Mouse (Mus musculus) limb, embryonic 10.5 days (tissue): ENCODE data around the gene Chtf18. TPM values are rescaled to one million over a fixed set of nuclear protein-coding genes. Genes with fewer than 3 reads are reported as not detected.

Experiments used
- DNase-seq: peaks from one replicate; pipeline ENCODE4 v3.0.0-alpha.2; 2017; ENCODE audit warnings: low spot score
- H3K27ac ChIP-seq: fragments of 300-500 bp; sonication (generic); 2 replicates; pipeline ENCODE4 v1.5.1; 2016; ENCODE audit warnings: mild to moderate bottlenecking
- H3K27me3 ChIP-seq: fragments of 300-500 bp; sonication (generic); 2 replicates; pipeline ENCODE4 v1.6.1; 2016; ENCODE audit warnings: low read depth, mild to moderate bottlenecking; ENCODE audit not compliant: poor library complexity, severe bottlenecking
- H3K36me3 ChIP-seq: fragments of 300-500 bp; sonication (generic); 2 replicates; pipeline ENCODE4 v1.6.1; 2016; ENCODE audit warnings: mild to moderate bottlenecking, moderate library complexity
- H3K4me1 ChIP-seq: fragments of 300-500 bp; sonication (generic); 2 replicates; pipeline ENCODE4 v1.6.1; 2016
- H3K4me3 ChIP-seq: fragments of 300-500 bp; sonication (generic); 2 replicates; pipeline ENCODE4 v1.5.1; 2016; ENCODE audit warnings: mild to moderate bottlenecking, moderate library complexity
- H3K9me3 ChIP-seq: fragments of 300-500 bp; sonication (generic); replicated peaks from 2 replicates; pipeline ENCODE4 v1.6.1; 2016; ENCODE audit warnings: mild to moderate bottlenecking
- WGBS: fragments of 180-500 bp; shearing (Covaris S2); methylation state at CpG from one replicate; pipeline ENCODE4 v1.1.7; 2016; 5-methylcytosine and 5-hydroxymethylcytosine counted together
- polyA plus RNA-seq: library from polyadenylated mRNA; unstranded; fragments of >200 nt; fragmentation: Nextera tagmentation; extraction: Ambion mirVana; gene quantifications from 2 replicates; pipeline ENCODE4 v1.2.1, GENCODE M21; 2016

Gene Chtf18
- polyA plus RNA-seq, 1 experiment from 2014 or later, result 68.5 TPM

DNA sequence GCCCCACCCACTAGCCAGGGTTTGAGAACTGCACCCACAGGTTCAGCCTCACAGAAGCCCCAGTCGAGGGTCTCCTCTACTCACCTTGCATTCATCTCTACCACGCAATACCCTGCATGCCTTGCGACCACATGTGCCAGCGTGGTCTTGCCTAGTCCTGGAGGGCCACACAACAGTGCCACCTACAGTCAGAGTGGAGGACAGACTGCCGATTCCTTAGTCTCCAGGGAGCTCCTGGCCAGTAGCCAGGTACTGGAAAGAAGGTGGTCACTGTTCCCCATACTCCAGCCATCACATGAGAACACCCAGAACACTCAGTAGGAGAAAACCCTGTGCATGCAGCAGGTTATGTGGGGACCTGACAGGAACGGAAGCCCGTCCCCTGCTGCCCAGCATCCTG lies 3.3 kb downstream of the Chtf18 start:
- H3K36me3 ChIP-seq, result peaks cover 71% of the 10 kb centered on the region
- no peak for DNase-seq

DNA sequence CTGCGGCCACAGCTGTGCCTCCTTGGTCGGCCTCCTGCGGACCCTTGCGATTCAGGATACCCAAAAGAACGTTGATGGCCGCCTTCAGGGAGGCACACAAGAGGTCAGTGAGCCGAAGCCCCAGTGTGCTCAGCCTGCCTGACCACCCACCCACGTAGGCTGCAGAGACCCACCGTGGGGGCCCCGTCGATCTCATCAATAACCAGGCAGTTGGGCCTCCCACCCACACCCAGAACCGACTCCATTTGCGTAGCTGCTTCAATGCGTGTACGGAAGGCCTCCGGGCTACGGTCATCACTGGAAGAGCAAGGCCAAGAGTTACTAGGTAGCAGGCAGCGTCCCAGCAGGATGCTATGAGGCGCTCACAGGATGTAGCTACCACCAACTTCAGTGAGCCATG lies 3.7 kb downstream of the Chtf18 start:
- Histone ChIP-seq H3K4me1 (peaks cover 23% of the 10 kb centered on the region), H3K9me3 (no peaks in the 10 kb centered on the region), H3K27ac (no peak overlapping the region), H3K4me3 (no peak overlapping the region), H3K36me3 (peaks cover 74% of the 10 kb centered on the region), H3K27me3 (peaks cover 4% of the 10 kb centered on the region)
- WGBS, result 96% methylated on average over 19 of the region's 19 CpGs
- no peak for DNase-seq

More for the DNA sequence above, 3.3 kb downstream of the Chtf18 start:
- Histone ChIP-seq H3K9me3 (no peaks in the 10 kb centered on the region), H3K27ac (no peak overlapping the region), H3K27me3 (no peaks in the 10 kb centered on the region), H3K4me1 (peaks cover 26% of the 10 kb centered on the region), H3K4me3 (no peak overlapping the region)
- 75% methylated on average over 7 of the region's 7 CpGs for WGBS

DNA sequence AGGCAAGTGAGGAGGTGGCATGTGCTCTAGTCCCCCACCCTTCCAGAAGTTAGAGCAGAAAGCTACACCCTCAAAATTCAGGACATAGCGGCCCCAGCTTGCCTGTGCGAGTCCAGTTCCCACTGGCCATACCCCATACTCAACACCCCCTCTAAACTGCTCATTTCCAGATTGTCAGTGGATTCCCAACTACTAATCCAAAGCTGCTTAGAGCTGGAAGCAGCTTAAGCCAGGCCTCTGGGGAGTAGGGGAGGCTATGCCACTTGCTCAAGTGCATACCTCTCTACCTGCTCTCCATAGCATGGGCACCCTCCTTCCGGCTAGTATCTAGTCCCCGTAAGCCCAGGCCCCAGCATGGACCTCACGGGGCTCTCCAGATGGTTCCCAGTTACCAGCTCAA lies 5.7 kb downstream of the Chtf18 start:
- H3K27ac ChIP-seq, result no peak overlapping the region
- WGBS, result 93% methylated on average over 5 of the region's 5 CpGs
- peaks cover 25% of the 10 kb centered on the region for H3K4me1 ChIP-seq
- no peak for DNase-seq
- peaks cover 77% of the 10 kb centered on the region for H3K36me3 ChIP-seq
- H3K9me3 ChIP-seq, result no peaks in the 10 kb centered on the region
- no peak overlapping the region for H3K4me3 ChIP-seq
- peaks cover 24% of the 10 kb centered on the region for H3K27me3 ChIP-seq

DNA sequence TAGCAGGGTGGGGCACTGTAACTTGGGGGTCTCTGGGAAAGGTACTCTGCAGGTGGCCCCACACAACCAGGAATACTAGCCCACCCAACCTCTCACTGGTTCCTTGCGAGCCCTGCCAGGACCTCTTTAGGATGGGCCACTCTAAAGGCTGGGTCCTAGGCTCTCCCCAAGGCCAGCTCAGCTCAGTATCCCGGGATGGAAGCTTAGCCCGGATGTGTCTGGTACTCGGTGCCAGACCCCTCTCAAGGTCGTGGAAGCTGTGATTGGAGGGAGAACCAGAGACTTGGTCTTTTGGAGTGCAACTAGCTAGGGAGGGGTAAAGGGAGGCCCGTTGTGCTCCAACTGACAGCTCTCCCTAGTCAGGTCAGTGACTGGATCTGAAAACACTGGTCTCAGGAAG lies 9.5 kb downstream of the Chtf18 start:
- peaks cover 44% of the 10 kb centered on the region for H3K36me3 ChIP-seq
- peak overlapping the region; percentile 53 for H3K4me3 ChIP-seq
- DNase-seq, result peak; percentile 49
- H3K9me3 ChIP-seq, result no peaks in the 10 kb centered on the region
- peak overlapping the region; percentile 66 for H3K27ac ChIP-seq
- WGBS, result 10% methylated on average over 6 of the region's 6 CpGs
- H3K4me1 ChIP-seq, result peaks cover 24% of the 10 kb centered on the region
- H3K27me3 ChIP-seq, result peaks cover 36% of the 10 kb centered on the region

DNA sequence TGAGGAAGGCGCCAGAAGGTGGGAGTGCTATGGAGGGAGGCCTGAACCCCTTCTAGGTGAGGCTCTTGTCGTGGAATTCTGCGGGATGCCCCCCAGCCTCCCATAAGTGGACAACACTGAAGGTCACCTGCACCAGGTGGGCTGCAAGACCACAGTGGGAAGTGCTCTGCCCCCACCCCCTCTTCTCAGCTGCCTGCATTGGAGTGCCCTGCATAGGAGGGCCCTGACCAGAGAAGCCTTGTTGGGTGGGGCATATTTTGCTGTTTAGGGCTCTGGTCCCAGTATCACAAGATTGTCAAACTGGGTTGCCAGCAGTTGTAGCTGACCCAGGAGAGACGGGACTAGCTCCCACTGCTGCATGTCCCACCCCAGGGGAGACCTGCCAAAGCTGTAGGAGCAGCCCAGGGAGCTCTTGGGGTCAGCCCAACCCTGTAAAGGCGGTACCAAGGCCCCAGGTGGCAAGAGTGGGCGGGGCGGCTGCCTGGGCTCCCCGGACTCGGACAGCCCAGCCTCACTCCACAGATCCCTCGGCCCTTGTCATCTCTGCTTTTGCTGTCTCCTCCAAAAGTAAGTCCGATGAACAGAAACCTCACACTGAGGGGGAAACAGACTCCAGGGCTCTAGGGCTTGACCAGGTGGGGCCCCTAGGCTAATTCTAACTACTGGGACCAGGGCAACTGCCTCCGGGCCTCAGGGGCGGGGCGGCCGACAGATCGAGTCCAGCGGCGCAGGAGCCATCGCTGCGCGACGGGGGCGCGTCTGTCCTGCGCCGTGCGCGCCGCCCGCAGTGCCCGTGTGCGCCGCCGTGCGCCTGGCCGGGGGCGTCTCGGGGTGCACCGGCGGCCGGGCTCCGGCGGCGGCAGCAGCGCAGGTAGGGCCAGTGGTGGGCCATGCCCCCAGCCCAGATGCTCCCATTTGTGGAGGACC lies 10.2 kb downstream of the Chtf18 start, which contains the start of gene Gng13:
TSS of gene Gng13 (plus strand) at position 461 of the 927 bp plus-strand sequence.
- WGBS, result 2% methylated on average over 45 of the region's 45 CpGs
- Histone ChIP-seq H3K27me3 (peaks cover 36% of the 10 kb centered on the region), H3K27ac (peak within 1 kb of the TSS; percentile 66), H3K4me1 (peaks cover 24% of the 10 kb centered on the region), H3K9me3 (no peaks in the 10 kb centered on the region), H3K4me3 (peak within 1 kb of the TSS; percentile 53), H3K36me3 (peaks cover 37% of the 10 kb centered on the region)
- DNase-seq, result peak; percentile 63

DNA sequence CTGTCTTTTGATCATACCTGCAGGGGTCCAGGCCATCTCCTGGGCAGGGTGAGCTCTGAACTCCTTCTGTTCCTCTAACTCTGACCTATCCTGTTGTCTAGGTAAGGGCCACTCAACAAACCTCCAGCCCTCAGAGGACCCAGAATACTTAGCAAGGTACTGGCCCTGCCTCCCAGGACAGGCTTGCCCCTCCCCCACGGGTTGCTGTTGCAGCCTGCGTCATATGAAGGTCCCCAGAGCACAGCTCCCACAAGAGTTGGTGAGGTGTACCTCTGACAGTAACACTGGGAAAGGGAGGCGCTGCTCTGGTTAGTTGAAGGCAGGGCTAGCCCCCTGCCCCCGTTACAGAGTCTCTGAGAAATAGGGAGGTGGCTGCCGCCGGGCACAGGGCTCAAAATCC lies 11.1 kb downstream of the Chtf18 start:
- 5% methylated on average over 6 of the region's 6 CpGs for WGBS
- 0 out of 2 replicates have a peak overlapping the region, but pooled peaks have one; percentile 53 for H3K4me3 ChIP-seq
- peaks cover 29% of the 10 kb centered on the region for H3K36me3 ChIP-seq
- peaks cover 24% of the 10 kb centered on the region for H3K4me1 ChIP-seq
- H3K9me3 ChIP-seq, result no peaks in the 10 kb centered on the region
- peak; percentile 40 for DNase-seq
- H3K27me3 ChIP-seq, result peaks cover 36% of the 10 kb centered on the region
- no peak overlapping the region for H3K27ac ChIP-seq

DNA sequence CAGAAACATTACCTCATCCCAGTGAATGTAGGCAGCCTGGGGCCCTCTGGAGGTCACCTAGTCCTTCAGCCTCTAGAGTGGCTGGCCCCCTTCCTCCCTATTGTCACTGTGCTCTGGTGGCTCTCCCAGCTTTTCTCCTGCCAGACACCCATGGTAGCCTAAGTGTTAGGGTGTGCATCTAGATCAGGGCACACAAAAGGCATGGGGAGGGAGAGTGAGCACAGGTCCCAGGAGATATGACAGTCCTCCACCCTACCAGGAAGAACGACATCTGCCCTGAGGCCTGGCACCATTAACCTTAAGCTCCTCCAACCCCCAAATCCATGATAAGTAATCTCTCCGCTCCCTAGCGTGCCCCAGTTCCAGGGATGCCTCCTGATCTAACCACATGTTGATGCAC lies 11.6 kb downstream of the Chtf18 start:
- no peaks in the 10 kb centered on the region for H3K9me3 ChIP-seq
- no peak overlapping the region for H3K27ac ChIP-seq
- DNase-seq, result no peak
- peaks cover 24% of the 10 kb centered on the region for H3K36me3 ChIP-seq
- peaks cover 36% of the 10 kb centered on the region for H3K27me3 ChIP-seq
- H3K4me1 ChIP-seq, result peaks cover 24% of the 10 kb centered on the region
- WGBS, result 42% methylated on average over 3 of the region's 3 CpGs
- H3K4me3 ChIP-seq, result no peak overlapping the region

DNA sequence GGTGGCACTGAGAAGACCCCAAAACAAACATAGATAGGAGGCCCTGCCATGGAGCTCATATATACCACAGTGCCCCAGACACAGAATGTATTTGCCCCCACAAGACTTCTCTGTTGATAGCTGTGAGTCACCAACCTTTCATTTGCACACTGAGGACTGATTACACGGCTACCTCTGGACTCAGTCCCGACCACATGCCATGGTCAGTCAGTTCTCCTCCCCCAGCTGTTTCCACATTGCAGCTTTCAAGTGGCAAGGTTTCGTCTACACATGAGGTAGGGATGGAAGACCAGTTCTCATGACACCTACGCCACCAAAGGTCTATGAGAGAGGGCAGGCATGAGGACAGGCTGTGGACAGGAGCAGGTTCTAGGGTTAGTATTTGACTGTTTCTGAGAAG lies 16.1 kb downstream of the Chtf18 start:
- H3K4me1 ChIP-seq, result peaks cover 4% of the 10 kb centered on the region
- no peak overlapping the region for H3K4me3 ChIP-seq
- H3K9me3 ChIP-seq, result no peaks in the 10 kb centered on the region
- no peaks in the 10 kb centered on the region for H3K36me3 ChIP-seq
- H3K27ac ChIP-seq, result no peak overlapping the region
- H3K27me3 ChIP-seq, result peaks cover 9% of the 10 kb centered on the region
- no peak for DNase-seq
- 88% methylated on average over 4 of the region's 4 CpGs for WGBS

DNA sequence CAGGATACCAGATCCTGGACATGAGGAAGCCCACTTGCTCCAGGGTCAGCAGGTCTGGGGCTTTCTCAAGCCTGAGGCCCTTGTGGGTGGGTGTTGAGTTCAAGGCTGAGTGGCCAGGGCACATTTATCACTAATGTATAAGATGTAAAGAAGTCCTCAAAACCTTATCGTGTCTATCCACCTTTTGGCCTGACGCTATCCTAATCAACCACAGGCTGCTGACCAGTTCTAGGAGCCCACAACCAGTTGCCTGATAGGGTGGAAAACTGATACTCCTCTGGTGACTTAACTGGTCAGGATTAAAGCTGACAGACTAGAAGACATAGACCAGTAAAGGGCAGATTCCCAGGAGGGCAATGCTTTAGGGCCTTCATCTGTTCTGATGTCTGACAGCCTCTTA lies 17.2 kb downstream of the Chtf18 start:
- no peaks in the 10 kb centered on the region for H3K27me3 ChIP-seq

DNA sequence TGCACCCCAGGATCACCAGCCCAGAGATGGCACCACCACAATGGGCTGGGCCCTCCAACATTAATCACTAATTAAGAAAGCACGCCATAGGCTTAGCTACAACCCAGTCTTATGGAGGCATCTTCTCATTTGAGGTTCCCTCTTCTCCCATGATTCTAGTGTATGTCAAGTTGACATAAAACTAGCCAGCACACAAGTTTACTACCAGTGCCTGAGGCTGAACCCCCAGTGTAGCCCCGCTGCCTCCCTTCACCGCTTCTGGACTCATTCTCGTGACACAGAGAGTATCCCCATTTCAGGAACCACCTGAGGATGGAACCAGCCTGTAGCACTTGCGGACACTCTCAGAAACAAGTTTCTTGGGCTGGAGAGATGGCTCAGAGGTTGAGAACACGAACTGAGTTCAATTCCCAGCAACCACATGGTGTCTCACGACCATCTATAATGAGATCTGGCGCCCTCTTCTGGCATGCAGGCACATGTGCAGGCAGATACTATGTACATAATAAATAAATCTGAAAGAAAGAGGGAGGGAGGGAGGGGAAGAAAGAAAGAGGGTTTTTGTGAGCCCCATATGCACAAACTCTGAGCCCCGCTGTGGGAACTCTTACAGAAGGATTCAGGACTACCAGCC lies 26.2 kb downstream of the Chtf18 start:
- Histone ChIP-seq H3K4me3 (no peak overlapping the region), H3K27ac (no peak overlapping the region), H3K4me1 (peaks cover 10% of the 10 kb centered on the region), H3K27me3 (peaks cover 17% of the 10 kb centered on the region), H3K36me3 (no peaks in the 10 kb centered on the region), H3K9me3 (no peaks in the 10 kb centered on the region)
- WGBS, result 60% methylated on average over 9 of the region's 9 CpGs
- no peak for DNase-seq

More for the DNA sequence above, 17.2 kb downstream of the Chtf18 start:
- no peak for DNase-seq
- Histone ChIP-seq H3K4me1 (no peaks in the 10 kb centered on the region), H3K4me3 (no peak overlapping the region), H3K27ac (no peak overlapping the region), H3K36me3 (no peaks in the 10 kb centered on the region), H3K9me3 (no peaks in the 10 kb centered on the region)
- WGBS, result 96% methylated on average over 2 of the region's 2 CpGs

DNA sequence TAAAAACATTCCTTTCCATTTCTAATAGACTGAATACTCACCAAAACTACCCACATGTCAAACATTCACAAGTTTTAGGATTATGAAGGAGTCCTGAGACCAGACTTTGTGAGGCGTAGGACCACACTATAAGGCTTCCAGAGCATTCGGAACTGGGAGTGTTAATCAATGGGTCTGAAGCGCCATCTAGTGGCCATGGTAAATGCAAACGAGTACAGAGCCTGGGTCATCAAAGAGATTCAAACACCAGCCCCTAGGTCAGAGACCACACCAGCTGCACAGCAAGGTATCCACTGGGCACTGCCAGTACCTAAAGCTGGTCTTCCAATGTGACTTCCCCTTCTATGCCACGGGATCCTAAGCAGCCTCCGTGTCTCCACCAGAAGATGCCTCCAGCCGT lies 28.8 kb downstream of the Chtf18 start:
- H3K27me3 ChIP-seq, result peaks cover 17% of the 10 kb centered on the region
- no peaks in the 10 kb centered on the region for H3K36me3 ChIP-seq
- 17% methylated on average over 7 of the region's 7 CpGs for WGBS
- H3K4me1 ChIP-seq, result peaks cover 10% of the 10 kb centered on the region
- no peak overlapping the region for H3K4me3 ChIP-seq
- no peaks in the 10 kb centered on the region for H3K9me3 ChIP-seq
- DNase-seq, result peak; percentile 89
- no peak overlapping the region for H3K27ac ChIP-seq

DNA sequence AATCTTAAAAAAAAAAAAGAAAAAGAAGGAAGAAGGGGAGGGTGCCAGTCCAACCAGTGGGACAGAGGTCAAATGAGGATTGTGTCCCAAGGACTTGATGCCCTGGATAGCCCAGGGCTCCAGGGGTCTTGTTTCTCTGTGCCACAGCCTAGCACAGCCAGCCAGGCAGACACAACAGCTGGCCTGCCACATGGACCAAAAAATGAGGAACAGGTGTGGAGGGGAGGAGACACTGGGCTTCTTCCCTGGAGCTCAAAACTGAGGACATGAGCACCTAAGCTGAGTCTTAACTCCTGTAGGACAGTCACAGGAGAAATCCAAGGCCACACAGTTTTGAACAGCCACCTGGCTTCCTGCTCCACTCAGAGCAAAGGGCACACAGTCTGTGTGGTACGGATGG lies 31.0 kb downstream of the Chtf18 start:
- H3K4me3 ChIP-seq, result no peak overlapping the region
- no peaks in the 10 kb centered on the region for H3K36me3 ChIP-seq
- H3K27me3 ChIP-seq, result peaks cover 17% of the 10 kb centered on the region
- peak overlapping the region; percentile 58; the same call in 1 of the 2 replicates for H3K27ac ChIP-seq
- DNase-seq, result peak; percentile 56
- WGBS, result 52% methylated on average over 1 of the region's 1 CpGs
- H3K4me1 ChIP-seq, result peaks cover 10% of the 10 kb centered on the region
- no peaks in the 10 kb centered on the region for H3K9me3 ChIP-seq

DNA sequence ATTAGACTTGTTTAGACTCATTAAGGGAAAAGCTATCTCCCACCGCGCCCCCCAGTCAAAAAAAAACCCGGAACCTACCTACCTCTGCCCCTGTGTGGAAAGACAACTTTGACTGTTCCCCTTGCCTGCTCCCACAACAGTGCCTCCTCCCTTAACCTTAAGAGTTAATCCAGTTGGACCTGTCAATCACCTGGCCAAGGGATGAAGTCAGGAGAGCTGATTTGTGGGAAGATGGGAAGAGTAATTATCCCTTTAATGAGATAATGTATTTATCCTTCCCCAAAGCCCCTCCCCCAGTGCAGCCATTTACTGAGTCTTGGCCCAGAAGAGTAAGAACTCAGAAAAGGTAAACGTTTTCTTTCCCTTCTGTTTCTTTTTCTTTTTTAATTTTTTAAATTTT lies 38.3 kb downstream of the Chtf18 start:
- Histone ChIP-seq H3K27ac (no peak overlapping the region), H3K27me3 (peaks cover 18% of the 10 kb centered on the region), H3K36me3 (no peaks in the 10 kb centered on the region), H3K4me1 (peaks cover 21% of the 10 kb centered on the region), H3K4me3 (no peak overlapping the region), H3K9me3 (no peaks in the 10 kb centered on the region)
- DNase-seq, result no peak
- WGBS, result 80% methylated on average over 4 of the region's 4 CpGs
